Mouse (Mus musculus) liver, embryonic 14.5 days (tissue): ENCODE measurements around the gene Slc25a25.
A peak's percentile ranks its signal among the peaks of the same experiment; 100 is the strongest.

Source experiments
- CTCF ChIP-seq: IDR thresholded peaks from 2 replicates; pipeline ENCODE4 v1.5.1; 2016; ENCODE audit warnings: antibody characterized with exemption, low read depth, control low read depth
- EP300 ChIP-seq: IDR thresholded peaks from 2 replicates; pipeline ENCODE4 v1.6.1; 2016; ENCODE audit warnings: antibody characterized with exemption, low read depth

- TF ChIP-seq CTCF (no peak), EP300 (peak; percentile 75)
These were observed 676 bp upstream of the Slc25a25 start for GRCm38 (mm10) chr2:32451870-32452372.
